13 mouse cellular contexts compared by ENCODE assay signal in genomic region chr14:45739638-45740037, GRCm38 (mm10).
DNase-seq lines count a peak whose midpoint lies in the region; ATAC-seq lines count a peak whose summit lies in the region.
"Had no signal": no experiment of that assay in that cellular context is flagged by ENCODE, and none has a peak within 500 bp of the region (broad histone marks: within the 10 kb centered on the region; RNA-seq: fewer than 3 reads in every experiment).

No protein-coding gene starts in this region.

- H3K4me2 ChIP-seq in hindbrain, embryonic 16.5 days (ENCODE audit: low read length) = no peak overlapping the region
- H3K4me2 ChIP-seq: hindbrain, embryonic 14.5 days; liver, embryonic 15.5 days had no signal

- H3K27me3 ChIP-seq in hindbrain, embryonic 10.5 days (ENCODE audit: insufficient read depth, poor library complexity, severe bottlenecking) = no peaks in the 10 kb centered on the region
- H3K27me3 ChIP-seq in hindbrain, embryonic 16.5 days (replicated peaks; ENCODE audit: control insufficient read depth, insufficient read depth, low read length) = no peaks in the 10 kb centered on the region
- H3K27me3 ChIP-seq: liver, embryonic 15.5 days had no signal

- no peak overlapping the region for H3K27ac ChIP-seq in hindbrain, embryonic 10.5 days
- no peak overlapping the region for H3K27ac ChIP-seq in hindbrain, embryonic 16.5 days (ENCODE audit: low read depth, low read length)
- H3K27ac ChIP-seq in macrophage = peak overlapping the region; percentile 25
- H3K27ac ChIP-seq: hindbrain, embryonic 14.5 days; liver, embryonic 15.5 days had no signal

- ATAC-seq in hindbrain, embryonic 16.5 days = no peak

- no peaks in the 10 kb centered on the region for H3K79me2 ChIP-seq in macrophage (ENCODE audit: inconsistent target)

- H3K4me1 ChIP-seq in hindbrain, embryonic 10.5 days (replicated peaks) = peaks cover 16% of the 10 kb centered on the region
- no peaks in the 10 kb centered on the region for H3K4me1 ChIP-seq in hindbrain, embryonic 16.5 days (ENCODE audit: control insufficient read depth, insufficient read depth, low read depth, low read length)
- H3K4me1 ChIP-seq: liver, embryonic 15.5 days had no signal

- H3K4me3 ChIP-seq in hindbrain, embryonic 10.5 days = no peak overlapping the region
- no peak overlapping the region for H3K4me3 ChIP-seq in hindbrain, embryonic 16.5 days (ENCODE audit: low read length)
- no peak overlapping the region for H3K4me3 ChIP-seq in macrophage (ENCODE audit: inconsistent target)
- H3K4me3 ChIP-seq: liver, embryonic 15.5 days had no signal

- no peak overlapping the region for H3K9ac ChIP-seq in hindbrain, embryonic 16.5 days (ENCODE audit: low read depth, low read length)
- H3K9ac ChIP-seq: hindbrain, embryonic 14.5 days; liver, embryonic 15.5 days had no signal

- no peaks in the 10 kb centered on the region for H3K36me3 ChIP-seq in hindbrain, embryonic 10.5 days
- H3K36me3 ChIP-seq in hindbrain, embryonic 16.5 days (ENCODE audit: control insufficient read depth, insufficient read depth, low read length) = no peaks in the 10 kb centered on the region
- H3K36me3 ChIP-seq in macrophage (ENCODE audit: inconsistent target) = no peaks in the 10 kb centered on the region
- H3K36me3 ChIP-seq: liver, embryonic 15.5 days had no signal

- peak; percentile 23 for DNase-seq in hindbrain, embryonic 10.5 days (ENCODE audit: low spot score)
- DNase-seq in embryo, embryonic 10 days (ENCODE audit: low spot score) = peak; percentile 62
- peak; percentile 24 for DNase-seq in forelimb bud, embryonic 11.5 days (ENCODE audit: low read depth, low spot score)
- no peak for DNase-seq in layer of hippocampus, postnatal 36 days
- no peak for DNase-seq in ovary, adult 18-20 months (ENCODE audit: low spot score)
- DNase-seq: cerebellum, postnatal 14 days; kidney, postnatal 25 days; retina, postnatal 1 day; thymus, postnatal 25 days had no signal

- no peaks in the 10 kb centered on the region for H3K9me3 ChIP-seq in hindbrain, embryonic 10.5 days
- no peaks in the 10 kb centered on the region for H3K9me3 ChIP-seq in hindbrain, embryonic 16.5 days (ENCODE audit: control insufficient read depth, low read length)
- H3K9me3 ChIP-seq: liver, embryonic 15.5 days had no signal

Comparison
In these comparisons a context has a peak if more than half of its experiments do, and no peak if none do; other contexts are left out.
1. DNase-seq: peak in hindbrain, embryonic 10.5 days (single experiment), embryo, embryonic 10 days (single experiment) and forelimb bud, embryonic 11.5 days (single experiment); none in layer of hippocampus, postnatal 36 days (0 of 2) and ovary, adult 18-20 months (single experiment).